ENCODE assay signal across 29 mouse cellular contexts in genomic region chr1:22248898-22249386, GRCm38 (mm10).
DNase-seq lines count a peak whose midpoint lies in the region; ATAC-seq and TF ChIP-seq lines count a peak whose summit lies in the region.
"Had no signal": no experiment of that assay in that cellular context is flagged by ENCODE, and none has a peak within 500 bp of the region (broad histone marks: within the 10 kb centered on the region; RNA-seq: fewer than 3 reads in every experiment).

No protein-coding gene starts in this region.

- H3K4me2 ChIP-seq in embryonic facial prominence, embryonic 11.5 days (ENCODE audit: low read depth, low read length), result no peak overlapping the region
- H3K4me2 ChIP-seq in liver, postnatal 0 days (ENCODE audit: low read depth, low read length), result no peak overlapping the region
- H3K4me2 ChIP-seq: embryonic facial prominence, embryonic 12.5 days; embryonic facial prominence, embryonic 15.5 days; forebrain, embryonic 15.5 days; heart, embryonic 13.5 days; hindbrain, embryonic 14.5 days had no signal

- TF ChIP-seq EP300 in liver, postnatal 0 days (IDR thresholded peaks at IDR 0.05; ENCODE audit: low read depth), result no peak

- H3K9me3 ChIP-seq in embryonic facial prominence, embryonic 11.5 days (replicated peaks; ENCODE audit: control insufficient read depth, low read length), result no peaks in the 10 kb centered on the region
- H3K9me3 ChIP-seq in embryonic facial prominence, embryonic 10.5 days, result no peaks in the 10 kb centered on the region
- no peaks in the 10 kb centered on the region for H3K9me3 ChIP-seq in liver, postnatal 0 days (ENCODE audit: low read length)
- H3K9me3 ChIP-seq: embryonic facial prominence, embryonic 12.5 days; embryonic facial prominence, embryonic 15.5 days; forebrain, embryonic 15.5 days; G1E; heart, embryonic 10.5 days; heart, embryonic 13.5 days had no signal

- H3K27me3 ChIP-seq in embryonic facial prominence, embryonic 11.5 days (ENCODE audit: control insufficient read depth, insufficient read depth, low read length), result no peaks in the 10 kb centered on the region
- no peaks in the 10 kb centered on the region for H3K27me3 ChIP-seq in embryonic facial prominence, embryonic 10.5 days (replicated peaks; ENCODE audit: low read depth, poor library complexity, severe bottlenecking)
- no peaks in the 10 kb centered on the region for H3K27me3 ChIP-seq in liver, postnatal 0 days (ENCODE audit: insufficient read depth, low read length)
- H3K27me3 ChIP-seq: CH12.LX; embryonic facial prominence, embryonic 12.5 days; embryonic facial prominence, embryonic 15.5 days; forebrain, embryonic 15.5 days; heart, embryonic 13.5 days; Patski had no signal

- no peak for ATAC-seq in embryonic facial prominence, embryonic 11.5 days (replicated peaks; ENCODE audit: insufficient number of reproducible peaks, low FRiP score, low TSS enrichment, low read depth)
- ATAC-seq in liver, postnatal 0 days, result no peak
- ATAC-seq: forebrain, embryonic 15.5 days; hindbrain, postnatal 0 days; Patski had no signal

- no peak overlapping the region for H3K4me3 ChIP-seq in embryonic facial prominence, embryonic 11.5 days (ENCODE audit: low read depth, low read length)
- H3K4me3 ChIP-seq in embryonic facial prominence, embryonic 10.5 days, result no peak overlapping the region
- no peak overlapping the region for H3K4me3 ChIP-seq in liver, postnatal 0 days (ENCODE audit: low read depth, low read length)
- H3K4me3 ChIP-seq: embryonic facial prominence, embryonic 12.5 days; embryonic facial prominence, embryonic 15.5 days; forebrain, embryonic 15.5 days; heart, adult 2 months; heart, embryonic 10.5 days; heart, embryonic 13.5 days had no signal

- no peaks in the 10 kb centered on the region for H3K4me1 ChIP-seq in embryonic facial prominence, embryonic 11.5 days (ENCODE audit: control insufficient read depth, insufficient read depth, low read length)
- peaks cover 3% of the 10 kb centered on the region for H3K4me1 ChIP-seq in embryonic facial prominence, embryonic 10.5 days
- no peaks in the 10 kb centered on the region for H3K4me1 ChIP-seq in liver, postnatal 0 days (ENCODE audit: insufficient read depth)
- H3K4me1 ChIP-seq: embryonic facial prominence, embryonic 12.5 days; embryonic facial prominence, embryonic 15.5 days; forebrain, embryonic 15.5 days; heart, embryonic 10.5 days; heart, embryonic 13.5 days had no signal

- no peak overlapping the region for H3K27ac ChIP-seq in embryonic facial prominence, embryonic 11.5 days (replicated peaks; ENCODE audit: low read depth, low read length)
- H3K27ac ChIP-seq in embryonic facial prominence, embryonic 10.5 days (replicated peaks), result no peak overlapping the region
- H3K27ac ChIP-seq in liver, postnatal 0 days (ENCODE audit: low read depth), result no peak overlapping the region
- H3K27ac ChIP-seq: embryonic facial prominence, embryonic 12.5 days; embryonic facial prominence, embryonic 15.5 days; forebrain, embryonic 15.5 days; heart, adult 2 months; heart, embryonic 10.5 days; heart, embryonic 13.5 days; hindbrain, embryonic 14.5 days; hindbrain, postnatal 0 days had no signal

- no peak overlapping the region for H3K9ac ChIP-seq in embryonic facial prominence, embryonic 11.5 days (replicated peaks; ENCODE audit: low read length)
- H3K9ac ChIP-seq in liver, postnatal 0 days (replicated peaks), result no peak overlapping the region
- H3K9ac ChIP-seq: embryonic facial prominence, embryonic 12.5 days; embryonic facial prominence, embryonic 15.5 days; forebrain, embryonic 15.5 days; heart, embryonic 13.5 days; hindbrain, embryonic 14.5 days had no signal

- TF ChIP-seq CTCF in liver, postnatal 0 days (IDR thresholded peaks at IDR 0.05; ENCODE audit: low read depth), result no peak

- no peaks in the 10 kb centered on the region for H3K36me3 ChIP-seq in embryonic facial prominence, embryonic 11.5 days (replicated peaks; ENCODE audit: control insufficient read depth, insufficient read depth, low read depth, low read length)
- no peaks in the 10 kb centered on the region for H3K36me3 ChIP-seq in embryonic facial prominence, embryonic 10.5 days (replicated peaks)
- no peaks in the 10 kb centered on the region for H3K36me3 ChIP-seq in liver, postnatal 0 days (replicated peaks; ENCODE audit: insufficient read depth, low read length)
- H3K36me3 ChIP-seq: embryonic facial prominence, embryonic 12.5 days; embryonic facial prominence, embryonic 15.5 days; forebrain, embryonic 15.5 days; G1E; heart, embryonic 10.5 days; heart, embryonic 13.5 days had no signal

- DNase-seq in embryonic facial prominence, embryonic 11.5 days (ENCODE audit: low spot score), result peak; percentile 35
- DNase-seq in embryonic facial prominence, embryonic 10.5 days (ENCODE audit: low spot score), result no peak
- DNase-seq in embryo, embryonic 10.5 days (ENCODE audit: low spot score), result peak; percentile 20
- peak; percentile 58 for DNase-seq in forelimb bud, embryonic 11.5 days (ENCODE audit: low read depth, low spot score)
- DNase-seq in mesoderm, embryonic 11.5 days (ENCODE audit: low read depth, low spot score), result peak; percentile 44
- no peak for DNase-seq in c-Kit-positive CD71-positive TER-119-positive erythroid progenitor cells, embryonic 14.5 days (ENCODE audit: low spot score)
- no peak for DNase-seq in liver, postnatal 0 days
- DNase-seq: adrenal gland, postnatal 10 days; adrenal gland, postnatal 36 days; B cell, adult 2 months; cerebellum, adult 11 months; cerebellum, adult 2 months; cerebellum, adult 9-11 months; cerebellum, postnatal 25 days; gastrocnemius, postnatal 10 days; gastrocnemius, postnatal 36 days; heart, adult 2 months; heart, postnatal 14 days; heart, postnatal 4 days had no signal

Comparison
In these comparisons a context has a peak if more than half of its experiments do, and no peak if none do; other contexts are left out.
1. DNase-seq: peak in embryonic facial prominence, embryonic 11.5 days (single experiment), embryo, embryonic 10.5 days (single experiment), forelimb bud, embryonic 11.5 days (single experiment) and mesoderm, embryonic 11.5 days (single experiment); none in embryonic facial prominence, embryonic 10.5 days (single experiment), c-Kit-positive CD71-positive TER-119-positive erythroid progenitor cells, embryonic 14.5 days (single experiment) and liver, postnatal 0 days (single experiment).